Mouse (Mus musculus) forebrain, embryonic 11.5 days (tissue): ENCODE results near the gene Bst2. TPM values are rescaled to one million over a fixed set of nuclear protein-coding genes. Genes with fewer than 3 reads are reported as not detected.

Source experiments
- ATAC-seq: fragments of 200-750 bp; cut with Nextera tagmentation; replicated peaks from 2 replicates; pipeline ENCODE4 v1.8.0; 2017; ENCODE audit warnings: moderate TSS enrichment; ENCODE audit not compliant: low FRiP score
- DNase-seq: peaks from one replicate; pipeline ENCODE4 v3.0.0-alpha.2; 2017; ENCODE audit warnings: low spot score
- H3K27ac ChIP-seq: fragments of 300-500 bp; sonication (generic); 2 replicates; pipeline ENCODE4 v1.5.1; 2014; ENCODE audit warnings: low read depth, low read length
- H3K27me3 ChIP-seq: fragments of 300-500 bp; sonication (generic); 2 replicates; pipeline ENCODE4 v1.6.1; 2014; ENCODE audit warnings: mild to moderate bottlenecking, low read length, mixed read lengths; ENCODE audit not compliant: control insufficient read depth, insufficient read depth
- H3K36me3 ChIP-seq: fragments of 300-500 bp; sonication (generic); 2 replicates; pipeline ENCODE4 v1.6.1; 2014; ENCODE audit warnings: mild to moderate bottlenecking, low read length, moderate library complexity, mixed read lengths; ENCODE audit not compliant: control insufficient read depth, insufficient read depth
- H3K4me1 ChIP-seq: fragments of 300-500 bp; sonication (generic); replicated peaks from 2 replicates; pipeline ENCODE4 v1.6.1; 2014; ENCODE audit warnings: low read length, mixed read lengths; ENCODE audit not compliant: control insufficient read depth, insufficient read depth
- H3K4me2 ChIP-seq: fragments of 300-500 bp; sonication (generic); 2 replicates; pipeline ENCODE4 v1.6.1; 2014; ENCODE audit warnings: low read depth, mild to moderate bottlenecking, low read length, moderate library complexity, mixed read lengths; ENCODE audit not compliant: severe bottlenecking
- H3K4me3 ChIP-seq: fragments of 300-500 bp; sonication (generic); 2 replicates; pipeline ENCODE4 v1.5.1; 2014; ENCODE audit warnings: low read depth, low read length
- H3K9ac ChIP-seq: fragments of 300-500 bp; sonication (generic); 2 replicates; pipeline ENCODE4 v1.6.1; 2014; ENCODE audit warnings: low read length
- H3K9me3 ChIP-seq: fragments of 300-500 bp; sonication (generic); 2 replicates; pipeline ENCODE4 v1.6.1; 2016; ENCODE audit warnings: low read length, mixed read lengths; ENCODE audit not compliant: control insufficient read depth
- whole genome bisulfite sequencing: fragments of 180-500 bp; shearing (Covaris S2); extraction: QIAGEN DNeasy Blood & Tissue Kit; methylation state at CpG from one replicate; pipeline ENCODE4 v1.1.7; 2014; 5-methylcytosine and 5-hydroxymethylcytosine counted together
- polyA plus RNA-seq: library from polyadenylated mRNA; unstranded; fragments of >200 nt; fragmentation: Nextera tagmentation; extraction: Ambion mirVana; gene quantifications from 2 replicates; pipeline ENCODE4 v1.2.1, GENCODE M21; 2014

Gene Bst2
- polyA plus RNA-seq, 1 experiment from 2014 or later: 3.1 TPM

GRCm38 (mm10) chr8:71566501-71566900 is 29.2 kb upstream of the Bst2 start, which contains the start of gene Nxnl1:
Gene Nxnl1, minus strand, starts transcription at chr8:71566601.
- Histone ChIP-seq H3K36me3 (no peaks in the 10 kb centered on the region), H3K4me1 (peaks cover 9% of the 10 kb centered on the region), H3K4me3 (no peak within 1 kb of the TSS), H3K9me3 (peaks cover 4% of the 10 kb centered on the region), H3K9ac (no peak within 1 kb of the TSS), H3K4me2 (no peak within 1 kb of the TSS), H3K27ac (no peak within 1 kb of the TSS), H3K27me3 (peaks cover 21% of the 10 kb centered on the region)
- ATAC-seq: no peak
- WGBS: 48% methylated on average over 3 of the region's 3 CpGs
- DNase-seq: no peak

GRCm38 (mm10) chr8:71563992-71564391 is 26.7 kb upstream of the Bst2 start:
- WGBS: 92% methylated on average over 4 of the region's 4 CpGs
- H3K36me3 ChIP-seq: no peaks in the 10 kb centered on the region
- no peak overlapping the region for H3K27ac ChIP-seq
- H3K27me3 ChIP-seq: peaks cover 43% of the 10 kb centered on the region
- H3K9me3 ChIP-seq: peaks cover 4% of the 10 kb centered on the region
- DNase-seq (no peak), ATAC-seq (no peak)
- no peak overlapping the region for H3K4me2 ChIP-seq
- peaks cover 3% of the 10 kb centered on the region; the same call in 1 of the 2 replicates for H3K4me1 ChIP-seq
- no peak overlapping the region for H3K4me3 ChIP-seq
- no peak overlapping the region for H3K9ac ChIP-seq

- Histone ChIP-seq H3K36me3 (no peaks in the 10 kb centered on the region), H3K9ac (no peak overlapping the region), H3K9me3 (peaks cover 4% of the 10 kb centered on the region), H3K27me3 (peaks cover 50% of the 10 kb centered on the region), H3K4me1 (peaks cover 9% of the 10 kb centered on the region; the same call in 1 of the 2 replicates), H3K4me3 (peak overlapping the region; percentile 14), H3K27ac (no peak overlapping the region), H3K4me2 (peak overlapping the region; percentile 31; the same call in 1 of the 2 replicates)
- WGBS: 1% methylated on average over 33 of the region's 33 CpGs
- DNase-seq (peak; percentile 86), ATAC-seq (peak; percentile 51; the same call in 1 of the 2 replicates)
These were observed 25.5 kb upstream of the Bst2 start for GRCm38 (mm10) chr8:71562751-71563150.

- DNase-seq: peak; percentile 90
- no peak overlapping the region for H3K4me2 ChIP-seq
- no peak; the same call in 1 of the 2 replicates for ATAC-seq
- H3K9me3 ChIP-seq: peaks cover 4% of the 10 kb centered on the region
- no peak overlapping the region for H3K27ac ChIP-seq
- no peak overlapping the region for H3K4me3 ChIP-seq
- peaks cover 9% of the 10 kb centered on the region; the same call in 1 of the 2 replicates for H3K4me1 ChIP-seq
- H3K36me3 ChIP-seq: no peaks in the 10 kb centered on the region
- WGBS: 3% methylated on average over 15 of the region's 15 CpGs
- H3K27me3 ChIP-seq: peaks cover 61% of the 10 kb centered on the region
- H3K9ac ChIP-seq: no peak overlapping the region
These were observed 24.1 kb upstream of the Bst2 start for GRCm38 (mm10) chr8:71561401-71561800.

GRCm38 (mm10) chr8:71560765-71561164 is 23.5 kb upstream of the Bst2 start:
- peaks cover 4% of the 10 kb centered on the region for H3K9me3 ChIP-seq
- H3K4me3 ChIP-seq: no peak overlapping the region
- peaks cover 61% of the 10 kb centered on the region for H3K27me3 ChIP-seq
- DNase-seq (no peak), ATAC-seq (no peak)
- H3K4me2 ChIP-seq: no peak overlapping the region
- H3K4me1 ChIP-seq: peaks cover 9% of the 10 kb centered on the region; the same call in 1 of the 2 replicates
- WGBS: 87% methylated on average over 5 of the region's 5 CpGs
- H3K36me3 ChIP-seq: no peaks in the 10 kb centered on the region
- H3K27ac ChIP-seq: no peak overlapping the region
- H3K9ac ChIP-seq: no peak overlapping the region

GRCm38 (mm10) chr8:71560071-71560470 is 22.8 kb upstream of the Bst2 start:
- Histone ChIP-seq H3K9me3 (peaks cover 4% of the 10 kb centered on the region), H3K27me3 (peaks cover 61% of the 10 kb centered on the region), H3K4me1 (peaks cover 9% of the 10 kb centered on the region; the same call in 1 of the 2 replicates), H3K27ac (no peak overlapping the region), H3K4me3 (no peak overlapping the region), H3K9ac (no peak overlapping the region), H3K4me2 (no peak overlapping the region), H3K36me3 (no peaks in the 10 kb centered on the region)
- WGBS: 80% methylated on average over 3 of the region's 3 CpGs
- DNase-seq (no peak), ATAC-seq (no peak)

- ATAC-seq: peak; percentile 50; the same call in 1 of the 2 replicates
- Histone ChIP-seq H3K4me2 (peak overlapping the region; percentile 48), H3K27ac (no peak overlapping the region), H3K4me3 (peak overlapping the region; percentile 25), H3K36me3 (no peaks in the 10 kb centered on the region), H3K4me1 (peaks cover 9% of the 10 kb centered on the region; the same call in 1 of the 2 replicates), H3K27me3 (peaks cover 61% of the 10 kb centered on the region), H3K9ac (peak overlapping the region; percentile 29; the same call in 1 of the 2 replicates), H3K9me3 (peaks cover 2% of the 10 kb centered on the region)
- WGBS: 2% methylated on average over 24 of the region's 24 CpGs
- peak; percentile 70 for DNase-seq
These were observed 21.9 kb upstream of the Bst2 start for GRCm38 (mm10) chr8:71558958-71559690.

- H3K4me3 ChIP-seq: peak within 1 kb of the TSS; percentile 25
- H3K9me3 ChIP-seq: no peaks in the 10 kb centered on the region
- H3K9ac ChIP-seq: peak within 1 kb of the TSS; percentile 29
- H3K27ac ChIP-seq: no peak within 1 kb of the TSS
- ATAC-seq: no peak
- peaks cover 61% of the 10 kb centered on the region for H3K27me3 ChIP-seq
- H3K4me1 ChIP-seq: peaks cover 9% of the 10 kb centered on the region; the same call in 1 of the 2 replicates
- DNase-seq: no peak
- 4% methylated on average over 70 of the region's 70 CpGs for WGBS
- H3K4me2 ChIP-seq: peak within 1 kb of the TSS; percentile 48
- H3K36me3 ChIP-seq: no peaks in the 10 kb centered on the region
These were observed 21.1 kb upstream of the Bst2 start, which contains the start of gene Tmem221 for GRCm38 (mm10) chr8:71558071-71558957. Gene Tmem221, minus strand, starts transcription at chr8:71558871.
